Comparison of ENCODE assay signal across 19 mouse cellular contexts in the genomic region with DNA sequence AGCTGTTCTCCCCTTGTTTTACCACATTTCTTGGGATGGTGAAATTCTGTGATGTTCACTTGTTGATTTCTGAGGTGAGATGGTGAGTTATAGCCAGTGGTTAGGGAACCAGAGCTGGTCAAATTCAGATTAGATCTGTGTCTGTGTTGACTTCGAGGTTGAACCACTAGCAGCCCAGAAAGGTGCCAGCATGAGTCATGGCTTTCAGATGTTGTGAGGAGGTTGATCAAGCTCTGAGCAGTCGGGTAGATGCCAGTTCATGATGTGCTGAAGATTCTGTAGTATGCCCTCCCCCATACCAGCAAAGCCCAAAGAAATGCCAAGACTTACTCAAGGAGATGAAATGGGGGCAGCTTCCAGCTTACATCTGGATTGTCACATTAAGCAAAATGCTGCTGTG. TPM values are rescaled to one million over a fixed set of nuclear protein-coding genes. Genes with fewer than 3 reads are reported as not detected.
DNase-seq lines count a peak whose midpoint lies in the region; ATAC-seq and TF ChIP-seq lines count a peak whose summit lies in the region.
"Had no signal": no experiment of that assay in that cellular context is flagged by ENCODE, and none has a peak within 500 bp of the region (broad histone marks: within the 10 kb centered on the region; RNA-seq: fewer than 3 reads in every experiment).

No protein-coding gene starts in this region.

- DNase-seq in heart, adult 11 months: peak; percentile 72
- DNase-seq in heart, postnatal 4 days: no peak
- DNase-seq in embryonic facial prominence, embryonic 14.5 days (ENCODE audit: low spot score): no peak
- DNase-seq in liver, postnatal 0 days: no peak
- no peak for DNase-seq in spleen, adult 18-20 months
- no peak for DNase-seq in gastrocnemius, adult 18-20 months (ENCODE audit: low spot score)
- DNase-seq: adrenal gland, postnatal 36 days; cerebellum, postnatal 14 days; heart, adult 18-20 months; kidney, adult 11 months; lung, postnatal 36 days had no signal

- H3K4me1 ChIP-seq in megakaryocyte, embryonic 14.5 days: peaks cover 40% of the 10 kb centered on the region
- peaks cover 12% of the 10 kb centered on the region; the same call in 1 of the 2 replicates for H3K4me1 ChIP-seq in embryonic facial prominence, embryonic 14.5 days (ENCODE audit: control insufficient read depth, insufficient read depth, low read length)
- H3K4me1 ChIP-seq in liver, postnatal 0 days (ENCODE audit: insufficient read depth): peaks cover 15% of the 10 kb centered on the region

- H3K36me3 ChIP-seq in megakaryocyte, embryonic 14.5 days (replicated peaks; ENCODE audit: low read length): peaks cover 40% of the 10 kb centered on the region
- peaks cover 17% of the 10 kb centered on the region; the same call in 1 of the 2 replicates for H3K36me3 ChIP-seq in embryonic facial prominence, embryonic 14.5 days (ENCODE audit: control insufficient read depth, insufficient read depth, low read length)
- H3K36me3 ChIP-seq in liver, postnatal 0 days (replicated peaks; ENCODE audit: insufficient read depth, low read length): peaks cover 11% of the 10 kb centered on the region

- H3K27me3 ChIP-seq in megakaryocyte, embryonic 14.5 days (replicated peaks): no peaks in the 10 kb centered on the region
- H3K27me3 ChIP-seq in embryonic facial prominence, embryonic 14.5 days (replicated peaks; ENCODE audit: control insufficient read depth, insufficient read depth, low read length): no peaks in the 10 kb centered on the region
- H3K27me3 ChIP-seq in liver, postnatal 0 days (ENCODE audit: insufficient read depth, low read length): no peaks in the 10 kb centered on the region
- H3K27me3 ChIP-seq: hindbrain, embryonic 13.5 days; limb, embryonic 15.5 days; midbrain, embryonic 12.5 days had no signal

- H3K9me3 ChIP-seq in megakaryocyte, embryonic 14.5 days: no peaks in the 10 kb centered on the region
- H3K9me3 ChIP-seq in embryonic facial prominence, embryonic 14.5 days (ENCODE audit: control insufficient read depth, low read length): no peaks in the 10 kb centered on the region
- no peaks in the 10 kb centered on the region for H3K9me3 ChIP-seq in liver, postnatal 0 days (ENCODE audit: low read length)
- H3K9me3 ChIP-seq: forebrain, embryonic 10.5 days; G1E; hindbrain, embryonic 13.5 days; limb, embryonic 15.5 days; midbrain, embryonic 12.5 days had no signal

- no peak for TF ChIP-seq EP300 in liver, postnatal 0 days (IDR thresholded peaks at IDR 0.05; ENCODE audit: low read depth)

- peak overlapping the region; percentile 67; the same call in 1 of the 2 replicates for H3K4me2 ChIP-seq in embryonic facial prominence, embryonic 14.5 days (ENCODE audit: low read depth, low read length)
- H3K4me2 ChIP-seq in liver, postnatal 0 days (ENCODE audit: low read depth, low read length): no peak overlapping the region

- ATAC-seq in megakaryocyte, adult 5-6 weeks (ENCODE audit: poor library complexity, severe bottlenecking): no peak
- no peak for ATAC-seq in embryonic facial prominence, embryonic 14.5 days (ENCODE audit: low read depth)
- no peak for ATAC-seq in liver, postnatal 0 days
- ATAC-seq: activated CD4-positive, CD25-positive, alpha-beta regulatory T cell, adult 4 months had no signal

- no peak overlapping the region for H3K27ac ChIP-seq in embryonic facial prominence, embryonic 14.5 days (replicated peaks; ENCODE audit: low read depth, low read length)
- no peak overlapping the region for H3K27ac ChIP-seq in liver, postnatal 0 days (ENCODE audit: low read depth)
- H3K27ac ChIP-seq: forebrain, embryonic 10.5 days; hindbrain, embryonic 13.5 days; limb, embryonic 15.5 days; midbrain, embryonic 12.5 days had no signal

- TF ChIP-seq CTCF in liver, postnatal 0 days (IDR thresholded peaks at IDR 0.05; ENCODE audit: low read depth): no peak

- 0 out of 2 replicates have a peak overlapping the region, but pooled peaks have one; percentile 96 for H3K9ac ChIP-seq in embryonic facial prominence, embryonic 14.5 days (ENCODE audit: low read depth, low read length)
- H3K9ac ChIP-seq in liver, postnatal 0 days (replicated peaks): 0 out of 2 replicates have a peak overlapping the region, but pooled peaks have one; percentile 16
- H3K9ac ChIP-seq: limb, embryonic 15.5 days; midbrain, embryonic 12.5 days had no signal

- WGBS in embryonic facial prominence, embryonic 14.5 days: 79% methylated on average over 2 of the region's 2 CpGs
- WGBS in liver, postnatal 0 days (ENCODE audit: insufficient replicate concordance): 61% methylated on average over 2 of the region's 2 CpGs

- H3K4me3 ChIP-seq in megakaryocyte, embryonic 14.5 days (replicated peaks): peak overlapping the region; percentile 25
- no peak overlapping the region for H3K4me3 ChIP-seq in embryonic facial prominence, embryonic 14.5 days (ENCODE audit: low read depth, low read length)
- H3K4me3 ChIP-seq in liver, postnatal 0 days (ENCODE audit: low read depth, low read length): no peak overlapping the region
- H3K4me3 ChIP-seq: midbrain, embryonic 12.5 days had no signal

RNA-seq across cellular contexts. Expression of a gene that starts 2.1 kb away (rescaled TPM):
- 10 to 100 TPM; 28.3 to 36.3 TPM for total RNA-seq in heart, postnatal 4 days (2021)
- 19.9 TPM in 2 replicates for polyA plus RNA-seq in megakaryocyte, embryonic 14.5 days (2012; ENCODE audit: insufficient read depth, low replicate concordance)
- total RNA-seq in megakaryocyte, adult 5-6 weeks (2015): 26.3 and 27.7 TPM in 2 replicates
- total RNA-seq in megakaryocyte, adult 5-6 weeks (2017): 30.0 and 31.5 TPM in 2 replicates
- 133 and 142 TPM in 2 replicates for polyA plus RNA-seq in embryonic facial prominence, embryonic 14.5 days (2014; fragmentation: Nextera tagmentation; extraction: Ambion mirVana)
- 15.9 and 18.0 TPM in 2 replicates for polyA plus RNA-seq in liver, postnatal 0 days (2015; fragmentation: Nextera tagmentation; extraction: Ambion mirVana)
- 10 to 100 TPM; 14.6 to 15.3 TPM for total RNA-seq in gastrocnemius, adult 18-20 months (2021)

RNA-seq across cellular contexts. Expression of a gene that starts 2.2 kb away (rescaled TPM):
- total RNA-seq in heart, postnatal 4 days (2021): 10 to 100 TPM; 12.7 to 14.3 TPM
- 2.8 TPM in 1 of 2 replicates, not detected in the other for polyA plus RNA-seq in megakaryocyte, embryonic 14.5 days (2012; ENCODE audit: insufficient read depth, low replicate concordance)
- 31.5 and 35.0 TPM in 2 replicates for total RNA-seq in megakaryocyte, adult 5-6 weeks (2015)
- total RNA-seq in megakaryocyte, adult 5-6 weeks (2017): 32.1 and 50.3 TPM in 2 replicates
- 22.9 and 30.2 TPM in 2 replicates for polyA plus RNA-seq in embryonic facial prominence, embryonic 14.5 days (2014; fragmentation: Nextera tagmentation; extraction: Ambion mirVana)
- polyA plus RNA-seq in liver, postnatal 0 days (2015; fragmentation: Nextera tagmentation; extraction: Ambion mirVana): 5.8 and 7.3 TPM in 2 replicates
- 1 to 10 TPM; 4.9 to 5.2 TPM for total RNA-seq in gastrocnemius, adult 18-20 months (2021)

RNA-seq across cellular contexts. Expression of a gene that starts 24.1 kb away (rescaled TPM):
- not detected for total RNA-seq in heart, postnatal 4 days (2021)
- 0.48 TPM in 1 of 2 replicates, not detected in the other for polyA plus RNA-seq in megakaryocyte, embryonic 14.5 days (2012; ENCODE audit: insufficient read depth, low replicate concordance)
- total RNA-seq in megakaryocyte, adult 5-6 weeks (2015): not detected in 2 replicates
- 0.26 TPM in 1 of 2 replicates, not detected in the other for total RNA-seq in megakaryocyte, adult 5-6 weeks (2017)
- 1.1 TPM in 2 replicates for polyA plus RNA-seq in embryonic facial prominence, embryonic 14.5 days (2014; fragmentation: Nextera tagmentation; extraction: Ambion mirVana)
- polyA plus RNA-seq in liver, postnatal 0 days (2015; fragmentation: Nextera tagmentation; extraction: Ambion mirVana): 0.09 TPM in 1 of 2 replicates, not detected in the other
- total RNA-seq in gastrocnemius, adult 18-20 months (2021): not detected
- total RNA-seq: heart, adult 18-20 months had no signal
- polyA plus RNA-seq: G1E had no signal

RNA-seq across cellular contexts. Expression of a gene that starts 43.6 kb away (rescaled TPM):
- 10 to 100 TPM; 11.3 to 11.9 TPM for total RNA-seq in heart, postnatal 4 days (2021)
- polyA plus RNA-seq in megakaryocyte, embryonic 14.5 days (2012; ENCODE audit: insufficient read depth, low replicate concordance): 0.78 and 0.97 TPM in 2 replicates
- total RNA-seq in megakaryocyte, adult 5-6 weeks (2015): 12.3 and 12.7 TPM in 2 replicates
- total RNA-seq in megakaryocyte, adult 5-6 weeks (2017): 13.5 and 13.8 TPM in 2 replicates
- 13.2 and 16.8 TPM in 2 replicates for polyA plus RNA-seq in embryonic facial prominence, embryonic 14.5 days (2014; fragmentation: Nextera tagmentation; extraction: Ambion mirVana)
- 11.0 and 11.7 TPM in 2 replicates for polyA plus RNA-seq in liver, postnatal 0 days (2015; fragmentation: Nextera tagmentation; extraction: Ambion mirVana)
- 1 to 10 TPM; 8.9 to 9.5 TPM for total RNA-seq in gastrocnemius, adult 18-20 months (2021)
